In genomic region chr12:78640086-78640485, GRCm38 (mm10) we compare ENCODE assay signal across 18 mouse cellular contexts. TPM values are rescaled to one million over a fixed set of nuclear protein-coding genes. Genes with fewer than 3 reads are reported as not detected.
A peak's percentile ranks its signal among the peaks of the same experiment; 100 is the strongest.
DNase-seq lines count a peak whose midpoint lies in the region; ATAC-seq and TF ChIP-seq lines count a peak whose summit lies in the region.
"Had no signal": no experiment of that assay in that cellular context is flagged by ENCODE, and none has a peak within 500 bp of the region (broad histone marks: within the 10 kb centered on the region; RNA-seq: fewer than 3 reads in every experiment).

No protein-coding gene starts in this region.

- no peaks in the 10 kb centered on the region for H3K27me3 ChIP-seq in lung, embryonic 14.5 days (ENCODE audit: insufficient read depth, low read length)
- no peaks in the 10 kb centered on the region for H3K27me3 ChIP-seq in heart, embryonic 12.5 days (replicated peaks)
- H3K27me3 ChIP-seq: hindbrain, embryonic 15.5 days had no signal

- no peak overlapping the region for H3K9ac ChIP-seq in lung, embryonic 14.5 days
- no peak overlapping the region for H3K9ac ChIP-seq in heart, embryonic 12.5 days
- H3K9ac ChIP-seq: hindbrain, embryonic 15.5 days had no signal

- 17% methylated on average over 2 of the region's 2 CpGs for WGBS in lung, embryonic 14.5 days
- 1% methylated on average over 2 of the region's 2 CpGs for WGBS in heart, embryonic 12.5 days

- H3K27ac ChIP-seq in lung, embryonic 14.5 days (ENCODE audit: low read depth), result no peak overlapping the region
- peak overlapping the region; percentile 76 for H3K27ac ChIP-seq in heart, embryonic 12.5 days (ENCODE audit: poor library complexity, severe bottlenecking)
- H3K27ac ChIP-seq: hindbrain, embryonic 15.5 days; layer of hippocampus, adult 2 months had no signal

- H3K4me1 ChIP-seq in lung, embryonic 14.5 days (ENCODE audit: insufficient read depth), result no peaks in the 10 kb centered on the region
- H3K4me1 ChIP-seq in heart, embryonic 12.5 days (replicated peaks), result peaks cover 10% of the 10 kb centered on the region; the same call in 1 of the 2 replicates
- H3K4me1 ChIP-seq: hindbrain, embryonic 15.5 days had no signal

- H3K4me2 ChIP-seq in lung, embryonic 14.5 days, result no peak overlapping the region
- no peak overlapping the region for H3K4me2 ChIP-seq in heart, embryonic 12.5 days
- H3K4me2 ChIP-seq: hindbrain, embryonic 15.5 days; liver, embryonic 11.5 days had no signal

- H3K36me3 ChIP-seq in lung, embryonic 14.5 days (ENCODE audit: insufficient read depth), result no peaks in the 10 kb centered on the region
- no peaks in the 10 kb centered on the region for H3K36me3 ChIP-seq in heart, embryonic 12.5 days

- DNase-seq in adrenal gland, adult 2 months, result peak; percentile 27
- DNase-seq in adrenal gland, postnatal 4 days (ENCODE audit: low spot score in 2 of 2), result no peak
- DNase-seq in lung, embryonic 14.5 days, result peak; percentile 13
- no peak for DNase-seq in lung, postnatal 14 days
- DNase-seq in lung, postnatal 25 days (ENCODE audit: low spot score), result peak; percentile 39
- no peak for DNase-seq in layer of hippocampus, adult 9-10 months (ENCODE audit: low spot score)
- DNase-seq in layer of hippocampus, postnatal 25 days (ENCODE audit: extremely low spot score in 1 of 2, low spot score in 1 of 2), result no peak
- DNase-seq: cerebellum, adult 9-10 months; kidney, adult 9 months had no signal

- no peak for ATAC-seq in lung, embryonic 14.5 days (ENCODE audit: insufficient read depth)
- ATAC-seq in heart, embryonic 12.5 days (ENCODE audit: insufficient number of reproducible peaks, low FRiP score), result no peak
- ATAC-seq: midbrain, embryonic 16.5 days had no signal

- TF ChIP-seq CTCF in lung, embryonic 14.5 days (IDR thresholded peaks at IDR 0.05; ENCODE audit: low read depth), result no peak

- no peak overlapping the region for H3K4me3 ChIP-seq in lung, embryonic 14.5 days (ENCODE audit: low read depth, low read length)
- no peak overlapping the region for H3K4me3 ChIP-seq in heart, embryonic 12.5 days
- H3K4me3 ChIP-seq: erythroblast, embryonic 14.5 days; hindbrain, embryonic 15.5 days; layer of hippocampus, adult 2 months had no signal

- no peaks in the 10 kb centered on the region for H3K9me3 ChIP-seq in lung, embryonic 14.5 days (ENCODE audit: low read depth, low read length)
- H3K9me3 ChIP-seq in heart, embryonic 12.5 days (replicated peaks), result no peaks in the 10 kb centered on the region
- H3K9me3 ChIP-seq: hindbrain, embryonic 15.5 days had no signal

RNA-seq across cellular contexts. Expression of gene Fam71d, which starts 51.2 kb away (rescaled TPM):
- total RNA-seq in adrenal gland, adult 2 months (2021), result under 1 TPM; 0.35 to 0.86 TPM
- polyA plus RNA-seq in adrenal gland, adult 2 months (2012; rRNA removed), result not detected in 2 replicates
- under 1 TPM in 1 of 2 experiments, not detected in 1; 0.36 TPM for total RNA-seq in adrenal gland, postnatal 4 days (2021)
- polyA plus RNA-seq in lung, embryonic 14.5 days (2014; fragmentation: Nextera tagmentation; extraction: Ambion mirVana), result not detected in 2 replicates
- polyA plus RNA-seq in heart, embryonic 12.5 days (2016; fragmentation: Nextera tagmentation; extraction: Ambion mirVana), result not detected in 2 replicates
- total RNA-seq in layer of hippocampus, postnatal 25 days (2021), result 1 to 10 TPM in 1 of 2 experiments, under 1 TPM in 1; 0.71 to 2.1 TPM
- total RNA-seq: megakaryocyte, adult 5-6 weeks had no signal
- polyA plus RNA-seq: erythroblast, embryonic 14.5 days; liver, embryonic 11.5 days; neural tube, embryonic 11.5 days; thymus, postnatal 0 days had no signal

Comparison
In these comparisons a context has a peak if more than half of its experiments do, and no peak if none do; other contexts are left out.
1. DNase-seq: peak in adrenal gland, adult 2 months (single experiment), lung, embryonic 14.5 days (single experiment) and lung, postnatal 25 days (single experiment); none in adrenal gland, postnatal 4 days (0 of 2), lung, postnatal 14 days (single experiment), layer of hippocampus, adult 9-10 months (single experiment) and layer of hippocampus, postnatal 25 days (0 of 2).